Mouse (Mus musculus) kidney, postnatal 10 days (tissue): ENCODE results near the gene Ncor2.
A peak's percentile ranks its signal among the peaks of the same experiment; 100 is the strongest.

Experiments used
- DNase-seq: peaks from one replicate; pipeline ENCODE4 v3.0.0; 2021; ENCODE audit warnings: mixed read lengths

Ncor2 gene

DNA sequence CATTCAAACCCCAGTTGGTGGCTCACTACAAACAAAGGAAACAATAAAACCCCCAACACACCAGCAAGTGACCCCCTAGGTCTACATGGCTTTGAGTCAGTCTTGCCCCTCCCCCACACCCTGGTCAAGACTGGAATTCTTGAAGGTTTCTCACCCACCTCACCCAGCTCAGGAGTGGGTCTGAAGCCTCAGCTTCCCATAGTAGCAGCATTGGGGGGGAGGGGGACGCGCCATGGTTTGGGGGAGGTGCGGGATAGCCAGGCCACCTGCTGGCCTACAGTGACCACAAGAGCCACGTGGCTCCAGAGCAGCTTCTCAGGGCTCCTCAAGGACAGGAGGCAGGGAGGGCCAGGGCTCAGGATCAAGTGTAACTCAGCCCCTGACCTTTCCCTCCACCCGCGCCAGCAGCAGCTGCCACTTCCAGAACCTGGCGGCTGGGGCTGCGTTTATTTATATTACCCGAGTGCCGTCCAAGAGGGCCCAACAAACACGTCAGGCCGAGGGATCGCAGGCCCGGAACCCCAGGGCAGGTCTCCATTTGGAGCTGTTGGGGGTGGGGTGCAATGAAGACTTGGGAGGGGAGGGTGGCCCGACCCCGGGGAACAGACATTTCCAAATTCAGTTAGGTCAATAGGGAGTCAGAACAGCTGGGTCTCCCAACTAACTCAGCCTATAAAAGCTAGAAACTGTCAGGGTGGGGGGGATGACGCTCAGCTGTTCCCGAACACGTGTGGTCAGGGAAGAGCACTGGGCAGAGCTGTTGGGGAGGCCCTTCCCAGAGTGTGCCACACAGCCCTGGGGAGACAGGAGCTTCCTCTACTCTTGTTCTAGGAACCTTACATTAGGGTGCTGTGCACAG lies 122.1 kb downstream of the Ncor2 start:
- DNase-seq, result peak; percentile 68

DNA sequence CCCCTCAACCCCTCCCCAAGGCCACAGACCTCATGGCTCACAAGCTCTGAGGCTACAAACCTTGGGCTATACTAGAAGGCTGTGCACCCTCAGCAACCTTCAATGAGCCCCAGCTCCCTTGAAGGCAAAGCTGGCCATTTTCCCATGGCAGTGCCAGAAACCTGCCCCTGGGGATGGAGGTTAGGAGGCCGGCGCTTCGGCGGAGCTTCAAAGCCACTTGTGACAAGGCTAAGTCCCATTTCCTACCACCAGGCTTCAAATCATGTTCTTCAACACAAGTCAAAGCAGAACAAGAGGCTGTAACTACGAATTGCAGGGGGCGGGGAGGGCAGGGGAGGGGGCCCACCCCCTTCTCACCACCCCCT lies 122.7 kb downstream of the Ncor2 start:
- DNase-seq, result no peak

DNA sequence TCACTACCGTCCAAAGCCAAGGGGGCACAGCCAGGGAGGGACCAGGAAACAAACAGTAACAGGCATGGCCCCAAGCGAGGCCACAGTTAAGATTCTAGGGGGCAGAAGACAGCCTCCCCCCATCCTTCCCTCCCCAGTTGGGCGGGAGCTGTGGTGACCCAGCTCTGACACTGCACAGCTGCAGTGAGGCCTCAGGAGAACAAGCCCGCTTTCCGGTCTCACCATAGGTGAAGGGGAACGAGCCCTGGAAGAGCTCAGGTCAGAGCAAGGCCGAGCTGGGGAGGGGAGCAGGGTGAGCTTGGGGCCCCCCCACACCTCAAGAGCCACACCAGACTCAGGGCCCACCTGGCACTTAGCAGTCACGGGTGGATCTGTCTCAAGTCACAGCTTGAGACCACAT lies 123.1 kb downstream of the Ncor2 start:
- no peak for DNase-seq

DNA sequence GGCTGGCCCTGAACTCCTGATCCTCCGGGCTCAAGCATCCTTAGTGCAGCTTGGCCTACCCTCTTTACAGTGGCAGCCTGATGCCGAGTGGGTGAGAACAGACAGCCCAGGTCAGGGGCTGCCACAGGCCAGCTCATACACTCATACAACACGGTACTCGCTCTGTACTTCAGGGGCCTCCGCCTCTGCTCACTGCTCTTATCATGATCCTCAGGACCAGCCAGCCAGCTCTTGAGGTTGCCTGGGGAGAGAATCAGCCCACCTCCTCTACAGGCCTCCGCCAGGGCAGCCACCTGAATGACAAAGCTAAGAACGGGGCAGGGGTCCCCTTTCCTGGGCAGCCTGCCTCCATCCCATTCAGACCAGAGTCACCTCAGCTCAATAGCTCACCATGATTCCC lies 125.4 kb downstream of the Ncor2 start:
- no peak for DNase-seq

DNA sequence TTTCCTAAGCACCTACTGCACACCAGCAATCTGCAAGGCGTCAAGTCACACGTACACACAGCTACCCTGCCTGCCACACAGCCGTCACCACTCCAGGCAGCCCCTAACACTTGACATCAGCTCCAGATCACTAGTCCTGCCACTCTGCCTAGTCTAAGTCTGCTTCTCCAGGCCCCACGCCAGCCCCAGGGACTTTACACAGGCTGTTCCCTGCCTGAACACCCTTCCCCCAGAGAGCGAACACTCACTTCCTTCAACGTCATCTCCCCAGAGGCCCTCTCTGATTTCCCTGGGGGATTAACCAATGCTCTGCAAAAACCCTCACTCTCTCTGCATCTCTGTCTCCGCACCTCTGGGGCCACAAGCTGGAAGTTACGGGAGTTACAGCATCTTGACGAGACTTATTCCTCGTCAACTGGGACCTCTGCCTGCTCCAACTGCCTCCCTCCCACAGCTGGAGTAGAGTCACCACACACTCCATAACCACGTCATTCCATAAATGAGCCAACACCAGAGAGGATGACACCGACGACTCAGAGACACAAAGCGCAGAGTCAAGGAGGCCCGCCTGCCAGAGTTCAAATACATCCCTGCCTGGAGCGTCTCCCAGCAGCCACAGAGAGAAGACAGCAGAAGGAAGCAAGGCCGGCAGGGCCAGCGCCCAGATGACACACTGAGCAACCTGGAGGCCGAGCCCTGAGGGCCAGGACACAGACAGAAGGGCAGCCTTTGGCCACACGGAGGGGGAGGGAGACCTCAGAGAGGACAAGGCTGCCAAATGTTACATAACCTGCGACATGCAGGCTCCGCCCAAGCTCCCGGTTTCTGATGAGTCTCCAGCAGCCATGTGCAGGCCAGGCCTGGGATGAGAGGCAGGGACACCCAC lies 126.2 kb downstream of the Ncor2 start:
- peak; percentile 58 for DNase-seq

DNA sequence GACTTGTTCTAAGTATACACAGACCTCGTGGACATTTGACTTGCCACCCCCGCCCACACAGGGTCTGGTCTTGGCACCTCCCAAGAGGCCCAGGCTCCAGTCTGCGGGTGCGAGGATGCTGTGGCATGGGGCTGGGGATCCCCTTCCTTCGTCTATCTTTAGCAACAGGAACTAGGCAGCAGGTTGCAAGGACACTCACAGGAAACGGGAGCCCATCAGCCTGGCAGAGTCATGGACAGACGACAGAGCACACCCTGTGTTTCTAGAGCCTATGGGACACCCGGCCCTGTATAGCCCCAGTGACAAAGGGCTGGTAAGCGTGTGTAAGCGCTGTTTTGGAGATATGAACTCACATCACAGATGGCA lies 126.8 kb downstream of the Ncor2 start:
- DNase-seq, result no peak

DNA sequence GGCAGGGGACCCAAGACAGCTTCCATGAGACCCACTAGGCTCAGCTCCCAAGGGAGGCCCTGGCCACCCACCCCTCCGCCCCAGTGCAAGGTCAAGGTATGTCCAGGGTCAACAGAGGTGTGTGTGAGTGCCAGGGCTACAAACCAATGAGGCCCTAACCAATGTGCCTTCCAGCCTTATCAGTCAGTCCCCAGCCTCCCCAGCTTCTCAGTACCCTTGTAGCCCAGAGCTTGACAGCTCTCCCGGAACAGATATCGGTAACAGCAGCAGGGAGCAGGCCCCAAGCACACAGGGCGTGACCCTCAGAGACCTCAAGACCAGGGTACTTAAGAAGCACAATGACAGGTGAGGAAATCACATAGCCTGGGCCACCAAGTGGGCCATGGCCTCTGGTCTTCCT lies 129.5 kb downstream of the Ncor2 start:
- DNase-seq, result no peak

DNA sequence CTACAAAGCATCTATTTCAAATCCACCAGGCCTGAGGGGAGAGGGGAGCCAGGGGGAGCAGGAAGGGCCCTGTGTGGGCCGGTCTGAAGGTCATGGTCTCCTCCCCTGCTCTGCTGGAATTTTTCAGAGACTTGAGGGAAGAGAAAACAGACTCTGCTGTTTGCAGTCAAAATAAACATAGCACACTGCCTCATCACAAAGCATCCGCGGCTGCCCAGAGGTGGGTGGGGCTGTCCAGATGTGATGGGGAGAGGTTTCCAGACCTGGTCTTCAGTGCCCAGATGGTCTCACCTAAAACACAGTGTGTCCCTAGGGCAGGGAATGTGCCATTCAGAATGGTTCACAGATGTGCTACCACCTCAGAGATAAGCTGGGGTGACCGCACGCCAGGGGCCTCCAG lies 132.6 kb downstream of the Ncor2 start:
- no peak for DNase-seq

DNA sequence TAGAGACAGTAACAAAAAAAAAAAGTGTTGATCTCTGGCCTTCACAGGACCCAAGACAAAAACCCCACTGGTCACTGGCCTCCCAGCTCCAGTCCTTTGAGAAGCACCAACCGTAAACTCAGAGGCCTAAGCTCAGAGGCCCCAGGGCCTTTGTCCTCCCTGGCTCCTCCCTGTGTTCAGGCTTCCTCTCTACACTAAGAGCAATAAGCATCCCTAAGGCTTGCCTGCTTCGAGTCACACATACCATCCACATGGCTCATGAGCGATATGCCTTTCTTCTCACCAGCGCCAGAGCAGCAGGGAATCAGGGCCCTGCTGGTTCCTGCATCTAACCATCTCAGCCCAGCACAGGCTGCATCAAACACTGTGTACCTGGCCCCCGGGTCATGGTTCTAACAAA lies 133.8 kb downstream of the Ncor2 start:
- no peak for DNase-seq

DNA sequence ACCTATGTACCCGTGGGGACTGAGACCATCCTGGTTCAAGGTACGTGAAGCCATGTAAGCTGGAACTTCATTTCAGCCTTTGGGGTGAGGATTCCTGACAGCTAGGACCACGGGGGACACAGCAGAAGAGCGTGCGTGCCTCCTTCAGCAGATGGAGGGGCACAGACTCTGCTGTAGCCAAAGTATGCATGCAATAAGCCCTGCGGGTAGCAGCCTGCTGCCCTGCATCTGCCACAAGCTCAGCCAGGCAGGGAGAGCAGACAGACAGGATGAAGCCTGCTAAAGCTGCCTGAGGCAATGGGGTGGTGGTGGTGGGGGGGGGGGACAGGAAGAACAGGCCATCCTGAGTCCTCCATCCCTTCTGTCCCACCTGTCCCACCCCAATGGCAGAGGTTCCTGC lies 135.6 kb downstream of the Ncor2 start:
- no peak for DNase-seq

DNA sequence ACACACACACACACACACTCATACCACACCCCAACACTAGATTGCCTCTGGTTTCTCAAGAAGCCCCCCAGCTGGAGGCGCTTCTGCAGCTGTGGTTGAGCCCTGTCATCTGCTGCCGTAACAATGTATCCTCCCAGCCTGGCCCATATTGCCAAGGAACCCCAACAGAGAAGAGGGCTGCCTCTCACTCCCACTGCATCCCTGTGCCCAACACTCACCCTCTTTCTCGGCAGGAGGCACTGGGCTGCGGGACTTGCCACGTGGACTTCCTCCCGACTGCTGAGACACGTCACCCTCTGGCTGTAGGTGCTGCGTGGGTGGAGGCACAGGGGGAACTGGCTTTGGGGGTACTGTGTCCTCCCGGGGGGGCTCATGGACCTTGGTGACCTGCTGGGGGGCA lies 137.4 kb downstream of the Ncor2 start:
- no peak for DNase-seq

DNA sequence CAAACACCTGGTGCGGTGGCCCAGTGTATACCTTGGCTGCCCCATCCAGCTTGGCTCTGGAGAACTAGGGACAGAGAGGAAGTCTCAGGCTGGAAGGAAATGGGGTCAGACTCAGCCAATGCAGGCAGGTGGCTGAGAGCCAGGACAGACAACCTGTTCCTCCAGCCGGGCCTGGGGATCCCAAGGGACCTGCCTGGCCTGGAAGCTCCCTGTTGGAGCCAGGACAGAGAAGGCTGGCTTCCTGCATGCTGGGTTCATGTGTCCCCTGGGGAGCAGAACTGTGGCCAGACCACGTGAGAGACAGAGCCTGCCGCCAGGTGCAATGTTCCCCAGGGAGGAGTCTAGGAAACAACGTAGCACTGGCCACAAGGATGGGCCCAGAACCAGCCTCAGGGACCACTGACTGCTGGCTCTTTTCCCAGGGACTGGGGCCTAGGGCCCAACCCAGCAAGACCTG lies 138.9 kb downstream of the Ncor2 start:
- peak; percentile 88 for DNase-seq

DNA sequence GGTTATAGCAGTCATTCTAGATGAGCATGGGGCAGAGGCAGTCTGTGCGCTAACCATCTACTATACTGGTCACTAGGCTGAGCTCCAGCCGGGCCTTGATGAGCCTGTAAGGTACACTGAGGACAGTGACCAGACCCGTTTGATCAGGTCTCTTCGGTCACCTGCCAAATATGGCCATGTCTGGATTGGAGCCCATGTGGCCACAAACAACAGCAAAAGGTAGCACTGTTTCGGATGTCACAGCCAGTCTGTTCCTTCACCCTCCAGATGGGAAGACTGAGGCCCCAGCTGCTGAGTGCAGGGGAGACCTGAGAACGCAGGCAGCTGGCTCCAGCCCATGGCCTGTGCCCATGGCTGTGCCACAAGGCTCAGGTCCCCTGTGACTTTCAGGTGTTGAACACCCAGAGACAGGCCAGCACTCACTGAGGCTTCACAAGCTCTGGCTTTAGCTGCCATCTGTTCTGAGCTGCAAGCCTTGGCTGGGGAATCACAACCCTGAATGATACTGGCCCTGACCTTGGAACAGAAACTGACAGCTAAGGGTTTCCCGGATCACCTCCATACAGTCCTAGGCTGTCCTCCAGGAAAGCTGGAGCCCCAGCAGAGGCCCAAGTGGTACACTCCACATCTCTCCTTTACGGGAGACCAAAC lies 139.5 kb downstream of the Ncor2 start:
- DNase-seq, result no peak

DNA sequence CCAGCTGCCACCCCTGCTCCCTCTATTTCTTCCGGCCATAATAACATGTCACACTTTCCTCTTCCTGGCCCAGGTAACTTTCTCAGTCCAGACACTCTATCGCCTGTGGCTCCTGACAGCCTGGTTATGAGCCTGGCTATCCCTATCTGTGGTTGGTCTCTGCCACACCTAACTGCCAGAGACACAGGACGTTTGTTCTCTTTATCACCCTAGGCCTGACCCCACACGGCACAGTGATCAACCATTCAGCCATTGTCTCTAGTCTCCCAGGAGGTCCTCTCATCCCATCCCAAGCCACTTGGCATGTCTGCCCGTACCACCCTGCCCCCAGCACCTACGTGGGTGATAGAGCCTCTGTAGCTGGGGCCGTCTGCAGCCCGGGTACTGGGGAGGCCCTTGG lies 142.5 kb downstream of the Ncor2 start:
- no peak for DNase-seq

DNA sequence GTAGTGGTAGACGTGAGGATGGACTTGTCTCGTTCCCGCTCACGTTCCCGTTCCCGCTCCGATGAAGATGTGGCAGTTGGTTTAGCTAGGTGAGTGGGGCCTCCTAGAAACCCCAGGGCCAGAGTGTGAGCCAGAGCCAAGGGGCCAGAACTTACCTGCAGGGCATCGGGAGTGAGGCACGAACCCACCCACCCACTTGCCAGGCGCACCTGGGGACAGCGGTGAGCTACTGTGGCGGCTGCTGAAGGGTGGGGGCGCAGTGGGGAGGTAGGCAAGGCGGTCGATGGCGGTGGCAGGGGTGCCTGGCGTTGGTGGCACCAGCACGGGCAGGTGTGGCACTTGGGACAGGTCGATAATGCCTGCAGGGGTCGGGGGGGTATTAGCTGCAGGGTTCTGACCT lies 150.1 kb downstream of the Ncor2 start:
- DNase-seq, result no peak

DNA sequence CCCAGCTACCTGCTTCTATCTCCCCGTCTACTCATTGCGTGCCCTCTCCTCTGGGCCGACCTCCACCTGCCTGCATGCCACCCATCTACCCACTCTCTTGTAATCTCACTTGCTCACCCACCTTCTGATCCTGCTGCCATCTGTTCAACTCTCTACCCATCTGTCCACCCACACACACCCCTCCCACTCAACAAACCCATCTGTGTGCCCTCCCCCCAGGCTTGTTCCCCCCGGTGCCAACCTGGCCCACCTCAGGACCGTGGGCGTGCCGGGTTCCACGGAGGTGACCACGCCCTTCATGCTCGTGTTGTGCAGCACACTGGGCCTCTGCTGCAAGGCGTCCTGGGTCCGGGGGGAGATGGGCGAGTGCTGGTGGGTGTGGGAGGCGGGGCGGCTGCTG lies 150.6 kb downstream of the Ncor2 start:
- DNase-seq, result no peak

DNA sequence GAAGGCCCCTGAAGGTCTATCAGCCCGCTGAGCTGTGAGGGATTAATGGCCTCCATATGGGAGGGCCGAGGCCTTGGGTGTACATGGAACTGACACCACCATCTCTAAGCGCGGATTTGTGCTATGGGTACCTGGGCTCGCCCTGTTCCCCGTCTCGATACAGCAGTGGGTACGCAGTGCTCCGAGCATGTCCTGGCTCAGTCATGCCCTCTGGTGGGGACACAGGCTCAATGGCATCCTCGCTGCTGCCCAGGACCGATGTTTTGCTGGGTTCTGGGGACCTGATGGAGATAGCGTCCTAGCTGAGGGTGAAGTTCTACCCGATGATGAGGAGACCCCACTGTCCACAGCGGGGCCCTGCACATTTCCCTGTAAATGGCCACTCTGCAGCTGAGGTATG lies 155.0 kb downstream of the Ncor2 start:
- DNase-seq, result peak; percentile 67

DNA sequence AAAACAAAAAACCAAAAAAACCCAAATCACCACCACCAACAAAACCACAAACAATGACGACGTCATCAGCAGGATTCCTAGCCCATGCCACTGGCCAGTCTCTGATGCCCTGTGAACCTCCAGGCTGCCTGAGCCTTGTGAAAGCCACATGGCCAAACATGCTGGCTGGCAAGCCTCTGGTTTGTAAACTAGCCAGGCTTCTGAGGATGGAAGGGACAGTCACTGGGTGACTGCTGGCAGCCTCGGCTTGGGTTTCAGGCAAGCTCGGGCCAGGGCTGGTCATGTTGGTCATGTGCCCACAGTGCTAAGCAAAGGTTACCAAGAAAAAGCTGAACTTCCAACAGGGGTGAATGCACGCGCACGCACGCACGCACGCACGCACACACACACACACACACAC lies 157.7 kb downstream of the Ncor2 start:
- no peak for DNase-seq

DNA sequence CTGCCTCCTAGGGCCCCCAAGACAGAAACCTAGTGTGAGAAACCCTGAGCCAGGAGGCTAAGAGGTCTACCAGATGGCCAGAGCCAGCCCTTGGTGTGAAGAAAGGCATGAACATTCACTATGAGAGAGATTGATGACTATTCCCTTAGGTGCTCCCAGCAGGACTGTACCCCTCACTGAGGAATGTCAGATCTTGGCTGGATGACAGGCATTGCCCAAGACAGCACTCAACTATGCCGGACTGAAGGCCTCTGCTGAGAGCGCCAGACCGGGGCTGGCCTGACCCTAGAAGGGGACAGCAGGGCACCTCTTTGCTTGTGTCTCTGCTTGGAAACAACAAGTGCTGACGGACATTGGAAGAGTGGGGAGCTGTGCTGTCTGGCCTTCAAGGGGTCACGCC lies 159.9 kb downstream of the Ncor2 start:
- no peak for DNase-seq

DNA sequence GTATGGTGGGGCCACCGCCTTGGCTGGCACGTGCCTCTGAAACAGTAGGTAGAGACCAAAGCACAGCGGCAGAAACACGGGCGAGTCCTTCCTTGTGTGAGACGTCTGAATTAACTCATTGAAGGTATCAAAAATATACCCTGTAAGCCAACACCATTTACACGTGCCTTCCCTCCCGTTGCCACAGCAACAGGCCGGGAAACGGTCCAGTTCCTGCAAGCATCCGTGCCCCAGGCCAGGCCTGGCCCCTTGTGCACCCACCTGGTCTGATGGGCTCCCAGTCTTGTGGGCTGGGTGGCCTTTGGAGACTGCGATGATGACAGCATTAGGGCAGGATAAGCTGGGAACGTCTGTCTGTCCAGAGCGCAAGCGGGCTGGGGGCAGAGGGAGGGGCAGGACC lies 161.7 kb downstream of the Ncor2 start:
- DNase-seq, result peak; percentile 54

DNA sequence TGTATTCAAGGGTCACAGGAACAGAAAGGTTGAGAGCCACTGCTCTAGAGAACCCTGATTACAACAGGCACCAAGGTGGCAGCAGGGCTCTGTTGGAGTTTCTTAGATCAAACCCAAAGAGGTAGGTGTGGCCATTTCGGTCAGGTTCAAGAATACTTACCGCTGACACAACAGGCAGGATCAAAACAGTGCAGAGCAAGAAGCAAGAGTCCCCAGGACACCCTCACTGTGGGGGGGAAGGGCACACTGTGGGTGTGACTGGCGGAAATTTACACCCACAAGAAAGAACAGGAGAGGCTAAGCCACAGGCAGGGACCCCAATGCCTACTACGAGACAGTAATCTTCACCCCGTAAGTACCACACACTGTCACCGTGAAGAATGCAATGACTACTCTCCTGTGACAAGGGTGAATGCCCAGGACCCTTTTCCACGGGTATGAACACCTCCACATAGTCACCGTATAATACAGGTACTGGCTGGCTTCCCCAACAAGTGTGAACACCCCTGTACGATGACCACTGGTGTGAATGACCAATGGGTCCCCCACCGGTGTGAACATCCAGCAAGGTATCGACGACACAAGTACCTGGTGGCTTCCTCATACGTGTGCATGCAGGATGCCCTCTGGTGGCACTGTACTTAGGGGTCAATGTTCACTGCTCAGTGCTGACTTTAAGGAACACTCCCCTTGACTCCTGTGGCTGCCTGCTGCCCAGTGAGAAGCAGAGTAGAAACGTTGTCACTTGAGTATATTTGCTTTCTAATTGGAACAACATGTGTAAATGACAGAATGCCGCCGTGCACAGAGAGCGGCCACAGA lies 162.4 kb downstream of the Ncor2 start:
- no peak for DNase-seq

DNA sequence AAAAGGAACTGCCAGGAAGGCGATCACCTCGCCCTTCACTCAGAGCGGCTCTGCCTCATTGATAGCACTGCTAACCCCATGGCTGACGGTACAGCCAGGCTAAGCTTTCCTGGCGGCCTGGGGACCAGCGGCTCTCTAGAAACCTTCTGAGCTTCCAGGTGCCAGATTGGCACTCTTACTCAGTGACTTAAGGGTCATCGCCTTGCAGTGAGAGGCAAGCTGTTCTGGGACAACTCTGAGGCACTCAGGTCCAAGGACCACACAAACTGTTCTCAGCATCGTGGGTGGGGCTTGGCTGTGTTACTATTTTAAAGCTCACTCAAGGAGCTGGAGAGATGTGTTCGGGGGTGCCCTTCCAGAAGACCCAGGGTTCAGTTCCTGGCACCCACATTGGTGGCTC lies 163.4 kb downstream of the Ncor2 start:
- DNase-seq, result no peak

DNA sequence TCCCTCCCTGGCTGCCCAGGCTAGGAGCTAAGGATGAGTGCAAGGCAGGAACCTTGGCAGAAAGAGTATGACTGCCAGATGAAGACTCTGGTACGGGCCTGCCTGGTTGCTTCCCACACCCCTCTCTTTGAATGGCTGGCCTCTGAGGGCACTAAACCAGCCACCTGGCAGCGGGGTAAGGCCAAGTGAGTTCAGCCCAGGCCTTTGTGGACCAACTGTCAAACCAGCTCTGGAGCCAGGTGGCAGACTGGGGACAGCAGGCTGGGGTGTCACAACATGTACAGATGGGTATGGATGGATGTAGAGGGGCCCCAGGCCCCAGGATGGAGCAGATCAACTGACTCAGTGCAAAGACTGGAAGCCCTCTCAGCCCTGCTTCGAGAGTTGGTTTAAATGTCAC lies 164.0 kb downstream of the Ncor2 start:
- DNase-seq, result no peak
